Mouse (Mus musculus) cortical plate, adult 2 months (tissue): ENCODE measurements at regions not wholly inside any gene's neighbourhood (a gene's known extent, or its start where the extent isn't known, plus 50 kb on each side); places are given as distances from the start of the nearest gene placed in this dataset.

Experiments
- CTCF ChIP-seq: fragments of 200-500 bp; IDR thresholded peaks from 2 replicates; pipeline ENCODE4 v1.5.1; 2011; ENCODE audit warnings: mild to moderate bottlenecking, control low read depth, low read length; ENCODE audit not compliant: insufficient read depth; ENCODE audit errors: extremely low read depth
- POLR2A ChIP-seq: fragments of 200-500 bp; IDR thresholded peaks from 2 replicates; pipeline ENCODE4 v1.6.1; 2011; ENCODE audit warnings: mild to moderate bottlenecking, low read length, control low read depth; ENCODE audit not compliant: insufficient read depth; ENCODE audit errors: extremely low read depth

GRCm38 (mm10) chr10:9117134-9117533 lies 231.3 kb upstream of the Sash1 start:
- TF ChIP-seq POLR2A (no peak), CTCF (no peak)
